Mouse (Mus musculus) CH12.LX (cell line): ENCODE measurements at regions not wholly inside any gene's neighbourhood (a gene's known extent, or its start where the extent isn't known, plus 50 kb on each side); places are given as distances from the start of the nearest gene placed in this dataset.

Experiments used
- DNase-seq: peaks from one replicate; pipeline ENCODE4 v3.0.0-alpha.2; 2013; ENCODE audit errors: extremely low read depth
- H3K27ac ChIP-seq: 2 replicates; pipeline ENCODE4 v1.5.1; 2012; ENCODE audit warnings: low read depth, mild to moderate bottlenecking, control low read depth, moderate library complexity; ENCODE audit not compliant: insufficient read depth
- H3K27me3 ChIP-seq: replicated peaks from 2 replicates; pipeline ENCODE3; 2012; ENCODE audit warnings: inconsistent platforms
- H3K36me3 ChIP-seq, 2 experiments: replicated peaks in 1 of 2; 2 replicates each; pipeline versions ENCODE3 to v1.6.1; 2012; ENCODE audit warnings: inconsistent platforms in 1 of 2, low read length in 1 of 2, mild to moderate bottlenecking in 1 of 2, mixed read lengths in 1 of 2, moderate library complexity in 1 of 2; ENCODE audit not compliant: control insufficient read depth in 1 of 2, insufficient read depth in 1 of 2
- H3K4me1 ChIP-seq, 2 experiments: 2 replicates each; pipeline ENCODE4 v1.6.1; 2012; ENCODE audit warnings: inconsistent platforms in 1 of 2, moderate library complexity in 1 of 2; ENCODE audit not compliant: insufficient read depth in 2 of 2, control insufficient read depth in 1 of 2
- H3K4me2 ChIP-seq: 2 replicates; pipeline ENCODE4 v1.6.1; 2012; ENCODE audit warnings: low read depth, mild to moderate bottlenecking, control low read depth; ENCODE audit not compliant: poor library complexity, insufficient read depth, severe bottlenecking
- H3K4me3 ChIP-seq, 3 experiments: fragments of 150-350 bp in 1 of 3; sonication (generic) in 1 of 3; replicated peaks in 1 of 3; 2 replicates each; pipeline versions ENCODE3 to v1.5.1; 2011 to 2012; ENCODE audit warnings: low read depth in 2 of 3, low read length in 2 of 3, mild to moderate bottlenecking in 2 of 3, moderate library complexity in 2 of 3, control low read depth in 1 of 3, improper control_type of control experiment in 1 of 3, inconsistent platforms in 1 of 3, mixed read lengths in 1 of 3; ENCODE audit not compliant: poor library complexity in 1 of 3
- H3K79me2 ChIP-seq: replicated peaks from 2 replicates; pipeline ENCODE4 v1.6.1; 2012; ENCODE audit warnings: mild to moderate bottlenecking, moderate library complexity; ENCODE audit not compliant: control insufficient read depth, poor library complexity, insufficient read depth, severe bottlenecking; ENCODE audit errors: extremely low read depth
- H3K9ac ChIP-seq: 2 replicates; pipeline ENCODE4 v1.6.1; 2012; ENCODE audit warnings: low read depth, mild to moderate bottlenecking, control low read depth, moderate library complexity; ENCODE audit not compliant: insufficient read depth
- H3K9me3 ChIP-seq: replicated peaks from 2 replicates; pipeline ENCODE3; 2012; ENCODE audit warnings: low read length, inconsistent platforms, mixed read lengths
- BHLHE40 ChIP-seq: IDR thresholded peaks from 2 replicates; pipeline ENCODE4 v1.6.1; 2011; ENCODE audit warnings: mild to moderate bottlenecking, low read depth, low read length, improper control_type of control experiment
- CHD1 ChIP-seq: IDR thresholded peaks from 2 replicates; pipeline ENCODE4 v1.6.1; 2012; ENCODE audit warnings: low read depth, low read length, improper control_type of control experiment, inconsistent platforms
- EP300 ChIP-seq: IDR thresholded peaks from 2 replicates; pipeline ENCODE4 v1.6.1; 2011; ENCODE audit warnings: low read length, improper control_type of control experiment
- ETS1 ChIP-seq: conservative IDR thresholded peaks from 2 replicates; pipeline ENCODE4 v1.6.1; 2012; ENCODE audit warnings: low read depth, mild to moderate bottlenecking, inconsistent platforms, low read length, improper control_type of control experiment, moderate library complexity
- GABPA ChIP-seq: IDR thresholded peaks from 2 replicates; pipeline ENCODE4 v1.6.1; 2012; ENCODE audit warnings: low read depth, low read length, improper control_type of control experiment, inconsistent platforms; ENCODE audit not compliant: insufficient replicate concordance
- HCFC1 ChIP-seq: IDR thresholded peaks from 2 replicates; pipeline ENCODE4 v1.6.1; 2012; ENCODE audit warnings: low read depth, mild to moderate bottlenecking, inconsistent platforms, low read length, improper control_type of control experiment
- KAT2A ChIP-seq: IDR thresholded peaks from 2 replicates; pipeline ENCODE4 v1.6.1; 2012; ENCODE audit warnings: low read length, improper control_type of control experiment, inconsistent platforms; ENCODE audit not compliant: insufficient replicate concordance
- MEF2A ChIP-seq: IDR thresholded peaks from 2 replicates; pipeline ENCODE4 v1.6.1; 2014; ENCODE audit warnings: low read depth, mild to moderate bottlenecking, inconsistent platforms, low read length, improper control_type of control experiment, borderline replicate concordance
- MXI1 ChIP-seq: IDR thresholded peaks from 2 replicates; pipeline ENCODE4 v1.6.1; 2011; ENCODE audit warnings: mild to moderate bottlenecking, low read depth, low read length, improper control_type of control experiment
- PAX5 ChIP-seq: IDR thresholded peaks from 2 replicates; pipeline ENCODE4 v1.6.1; 2012; ENCODE audit warnings: low read length, inconsistent platforms, mixed read lengths
- POLR2AphosphoS2 ChIP-seq: IDR thresholded peaks from 2 replicates; pipeline ENCODE4 v1.6.1; 2011; ENCODE audit warnings: low read depth, low read length, improper control_type of control experiment
- RAD21 ChIP-seq: IDR thresholded peaks from 2 replicates; pipeline ENCODE4 v1.6.1; 2011; ENCODE audit warnings: low read depth, mild to moderate bottlenecking, low read length, improper control_type of control experiment, moderate library complexity
- RCOR1 ChIP-seq: conservative IDR thresholded peaks from 2 replicates; pipeline ENCODE4 v1.6.1; 2012; ENCODE audit warnings: low read depth, mild to moderate bottlenecking, inconsistent platforms, low read length, improper control_type of control experiment
- TBP ChIP-seq: conservative IDR thresholded peaks from 2 replicates; pipeline ENCODE4 v1.6.1; 2011; ENCODE audit warnings: low read depth, low read length, improper control_type of control experiment
- TCF12 ChIP-seq: IDR thresholded peaks from 2 replicates; pipeline ENCODE4 v1.6.1; 2014; ENCODE audit warnings: low read depth, mild to moderate bottlenecking, inconsistent platforms, low read length, improper control_type of control experiment
- UBTF ChIP-seq: IDR thresholded peaks from 2 replicates; pipeline ENCODE4 v1.6.1; 2012; ENCODE audit warnings: low read depth, mild to moderate bottlenecking, inconsistent platforms, low read length, improper control_type of control experiment, moderate library complexity
- ZMIZ1 ChIP-seq: IDR thresholded peaks from 2 replicates; pipeline ENCODE4 v1.6.1; 2012; ENCODE audit warnings: low read depth, mild to moderate bottlenecking, inconsistent platforms, low read length, improper control_type of control experiment
- dilution Hi-C: fragments of 300-500 bp; cut with MboI; formaldehyde crosslinking; loops from 2 replicates; pipeline ENCODE4 v1.14.3; 2020; ENCODE audit warnings: low sequenced_read_pairs; ENCODE audit not compliant: extremely low pct_unique_long_range_greater_than_20kb, extremely low pct_ligation_motif_present
- in situ Hi-C: fragments of 300-500 bp; cut with MboI; formaldehyde crosslinking; loops from 3 replicates; pipeline ENCODE4 v1.14.3; 2019; ENCODE audit warnings: low sequenced_read_pairs, low pct_ligation_motif_present, low pct_unique_long_range_greater_than_20kb, mixed read lengths

DNA sequence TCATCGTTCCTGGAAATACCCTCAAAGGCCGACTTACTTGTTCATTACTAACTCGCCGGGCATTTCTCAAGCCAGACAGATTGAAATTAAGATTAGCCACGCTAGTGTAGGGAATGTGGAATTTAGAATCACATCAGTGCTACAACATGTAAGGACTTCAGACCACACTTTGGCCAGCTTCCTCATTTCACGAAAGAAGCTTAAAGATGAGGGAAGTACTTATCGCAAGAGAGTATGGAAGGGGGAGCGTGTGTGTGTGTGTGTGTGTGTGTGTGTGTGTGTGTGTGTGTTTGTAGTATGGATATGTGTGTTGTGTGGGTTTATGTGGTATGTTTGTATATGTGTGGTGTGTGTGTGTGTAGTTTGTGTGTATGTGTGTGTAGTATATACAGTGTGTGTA lies 99.3 kb upstream of the Plcl2 start:
- Histone ChIP-seq H3K9ac (no peak overlapping the region), H3K4me1 (peaks cover 3 to 12% of the 10 kb centered on the region in 2 experiments; a peak in 3 of 4 replicates), H3K27me3 (no peaks in the 10 kb centered on the region), H3K4me2 (no peak overlapping the region), H3K36me3 (no peaks in the 10 kb centered on the region), H3K4me3 (no peak overlapping the region), H3K79me2 (no peaks in the 10 kb centered on the region), H3K27ac (no peak overlapping the region), H3K9me3 (no peaks in the 10 kb centered on the region)
- DNase-seq = no peak
- in situ Hi-C loops = no loop called here
- dilution Hi-C loops = no loop called here
- no peak for TF ChIP-seq ZMIZ1
- TF ChIP-seq EP300 = no peak

GRCm38 (mm10) chr17:50410296-50410695 lies 98.9 kb upstream of the Plcl2 start:
- H3K4me2 ChIP-seq = no peak overlapping the region
- no peak overlapping the region for H3K27ac ChIP-seq
- H3K36me3 ChIP-seq = no peaks in the 10 kb centered on the region
- no peak overlapping the region for H3K4me3 ChIP-seq
- in situ Hi-C loops (no loop called here), dilution Hi-C loops (no loop called here)
- no peak for TF ChIP-seq GABPA
- TF ChIP-seq MEF2A = no peak
- no peak for TF ChIP-seq CHD1
- no peak for TF ChIP-seq PAX5
- TF ChIP-seq MXI1 = no peak
- no peak for TF ChIP-seq HCFC1
- TF ChIP-seq RAD21 = no peak
- no peak for TF ChIP-seq BHLHE40
- TF ChIP-seq POLR2AphosphoS2 = no peak
- no peak for TF ChIP-seq TBP
- no peak for TF ChIP-seq TCF12
- TF ChIP-seq RCOR1 = no peak
- no peak for TF ChIP-seq ETS1
- TF ChIP-seq UBTF = no peak
- TF ChIP-seq KAT2A = no peak
- H3K79me2 ChIP-seq = no peaks in the 10 kb centered on the region
- no peak overlapping the region for H3K9ac ChIP-seq
- DNase-seq = no peak
- no peaks in the 10 kb centered on the region for H3K27me3 ChIP-seq
- H3K4me1 ChIP-seq = peaks cover 3 to 12% of the 10 kb centered on the region in 2 experiments; a peak in 3 of 4 replicates
- H3K9me3 ChIP-seq = no peaks in the 10 kb centered on the region
